Mouse (Mus musculus): ENCODE data around the gene 2200002D01Rik. TPM values are rescaled to one million over a fixed set of nuclear protein-coding genes. Genes with fewer than 3 reads are reported as not detected.

The 2200002D01Rik gene
- total and polyA plus RNA-seq, 2 experiments from 2014 or later: 0.42 to 14.0 TPM

DNA sequence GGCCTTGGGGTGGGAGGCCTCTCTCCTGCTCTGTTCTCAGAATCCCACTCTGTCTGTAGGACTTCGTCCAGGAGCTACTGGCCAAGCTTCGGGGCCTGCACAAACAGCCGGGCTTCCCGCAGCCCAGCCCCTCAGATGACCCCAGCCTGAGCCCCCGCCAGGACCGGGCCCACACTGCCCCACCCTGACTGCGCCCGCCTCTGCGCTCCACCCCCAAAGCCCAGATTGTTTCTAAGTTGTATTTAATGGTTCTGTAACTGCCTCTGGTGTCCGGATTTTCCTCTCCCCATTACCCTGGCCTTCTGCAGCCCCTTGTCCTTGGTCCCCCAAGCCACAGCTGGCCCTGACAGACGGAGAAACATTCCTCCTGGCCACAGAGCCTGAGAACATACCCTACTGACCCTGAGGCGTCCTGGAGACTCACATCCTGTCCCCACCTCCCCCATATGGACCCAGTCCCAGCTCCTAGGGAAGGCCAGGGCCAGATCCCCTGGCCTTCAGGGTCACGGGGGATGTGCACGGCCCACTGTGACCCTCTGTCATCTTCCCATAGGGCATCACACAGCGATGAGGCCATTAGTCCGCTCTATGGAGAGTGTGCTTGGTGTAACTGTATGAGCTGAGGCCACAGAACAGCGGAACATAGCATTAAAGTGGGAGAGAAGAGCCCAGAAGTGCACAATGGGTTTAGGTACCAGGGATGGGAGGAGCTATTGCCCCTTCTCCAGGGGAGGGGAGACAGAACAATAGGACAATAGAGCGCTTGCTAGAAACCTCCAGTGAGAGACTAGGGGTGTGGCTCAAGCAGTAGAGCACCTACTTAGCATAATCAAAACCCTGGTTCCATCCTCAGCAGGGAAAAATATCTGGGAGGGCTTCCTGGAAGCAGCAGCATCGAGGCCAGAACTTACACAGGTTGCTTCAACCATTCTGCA is 45.1 kb upstream of the 2200002D01Rik start:
- peak overlapping the region; percentile 64 for H3K27ac ChIP-seq (ENCODE audit: low read depth)
- no peak overlapping the region for H3K4me2 ChIP-seq (ENCODE audit: low read depth, low read length)
- peak; percentile 39 for ATAC-seq (ENCODE audit: insufficient read depth, low read depth)
- H3K36me3 ChIP-seq (replicated peaks; ENCODE audit: control insufficient read depth, insufficient read depth, low read length): no peaks in the 10 kb centered on the region
- H3K4me1 ChIP-seq (ENCODE audit: control insufficient read depth, insufficient read depth): peaks cover 15% of the 10 kb centered on the region; the same call in 1 of the 2 replicates
- H3K9me3 ChIP-seq (replicated peaks; ENCODE audit: control insufficient read depth, low read length): no peaks in the 10 kb centered on the region
- 52% methylated on average over 19 of the region's 19 CpGs for WGBS
- TF ChIP-seq CTCF (IDR thresholded peaks at IDR 0.05; ENCODE audit: low read depth) (no peak), EP300 (IDR thresholded peaks at IDR 0.05; ENCODE audit: low read depth) (0 out of 2 replicates have a peak, but pooled peaks have one; percentile 36)
- H3K4me3 ChIP-seq (ENCODE audit: low read depth, low read length): no peak overlapping the region
- no peak overlapping the region for H3K9ac ChIP-seq (replicated peaks; ENCODE audit: low read depth, low read length)
- DNase-seq (ENCODE audit: low spot score): peak; percentile 28
- peaks cover 9% of the 10 kb centered on the region; the same call in 1 of the 2 replicates for H3K27me3 ChIP-seq (ENCODE audit: control insufficient read depth, insufficient read depth, low read length)

DNA sequence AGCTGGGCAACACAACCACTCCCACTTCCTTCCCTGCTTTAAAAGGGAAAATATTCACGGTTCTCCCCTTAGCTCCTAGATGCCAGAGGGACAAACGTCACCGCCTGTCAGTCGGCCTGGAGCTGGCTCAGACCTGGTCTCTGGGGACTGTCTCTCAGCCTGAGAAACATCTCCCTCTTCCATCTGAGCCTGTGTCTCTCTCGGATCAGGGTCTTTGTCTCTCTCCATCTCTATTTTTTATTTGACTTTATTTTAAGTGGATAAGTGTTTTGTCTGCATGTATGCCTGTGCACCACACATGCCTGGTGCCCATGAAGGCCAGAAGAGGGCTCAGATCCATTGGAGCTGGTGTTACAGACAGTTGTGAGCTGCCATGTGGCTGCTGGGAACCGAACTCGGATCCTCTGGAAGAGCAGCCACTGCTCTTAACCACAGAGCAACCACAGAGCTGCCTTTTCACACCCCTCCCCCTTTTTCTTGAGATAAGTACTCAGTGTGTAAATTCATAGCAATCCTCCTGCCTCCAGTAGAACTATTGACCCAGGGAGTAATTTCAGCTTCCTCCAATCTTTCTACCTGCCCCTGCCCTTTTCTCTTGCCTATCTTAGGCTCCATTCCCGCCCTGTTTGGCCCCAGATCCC is 44.3 kb upstream of the 2200002D01Rik start:
- ATAC-seq (ENCODE audit: insufficient read depth, low read depth) (peak; percentile 4; the same call in 1 of the 2 replicates), DNase-seq (ENCODE audit: low spot score) (peak; percentile 41)
- Histone ChIP-seq H3K4me3 (ENCODE audit: low read depth, low read length) (no peak overlapping the region), H3K27me3 (ENCODE audit: control insufficient read depth, insufficient read depth, low read length) (0 out of 2 replicates have a peak, but pooled peaks cover 1% of the 10 kb centered on the region), H3K36me3 (replicated peaks; ENCODE audit: control insufficient read depth, insufficient read depth, low read length) (no peaks in the 10 kb centered on the region), H3K4me1 (ENCODE audit: control insufficient read depth, insufficient read depth) (peaks cover 15% of the 10 kb centered on the region; the same call in 1 of the 2 replicates), H3K4me2 (ENCODE audit: low read depth, low read length) (peak overlapping the region; percentile 22; the same call in 1 of the 2 replicates), H3K27ac (ENCODE audit: low read depth) (peak overlapping the region; percentile 64), H3K9ac (replicated peaks; ENCODE audit: low read depth, low read length) (no peak overlapping the region), H3K9me3 (replicated peaks; ENCODE audit: control insufficient read depth, low read length) (no peaks in the 10 kb centered on the region)
- 28% methylated on average over 8 of the region's 8 CpGs for WGBS
- TF ChIP-seq CTCF (IDR thresholded peaks at IDR 0.05; ENCODE audit: low read depth): no peak
- TF ChIP-seq EP300 (IDR thresholded peaks at IDR 0.05; ENCODE audit: low read depth): no peak

DNA sequence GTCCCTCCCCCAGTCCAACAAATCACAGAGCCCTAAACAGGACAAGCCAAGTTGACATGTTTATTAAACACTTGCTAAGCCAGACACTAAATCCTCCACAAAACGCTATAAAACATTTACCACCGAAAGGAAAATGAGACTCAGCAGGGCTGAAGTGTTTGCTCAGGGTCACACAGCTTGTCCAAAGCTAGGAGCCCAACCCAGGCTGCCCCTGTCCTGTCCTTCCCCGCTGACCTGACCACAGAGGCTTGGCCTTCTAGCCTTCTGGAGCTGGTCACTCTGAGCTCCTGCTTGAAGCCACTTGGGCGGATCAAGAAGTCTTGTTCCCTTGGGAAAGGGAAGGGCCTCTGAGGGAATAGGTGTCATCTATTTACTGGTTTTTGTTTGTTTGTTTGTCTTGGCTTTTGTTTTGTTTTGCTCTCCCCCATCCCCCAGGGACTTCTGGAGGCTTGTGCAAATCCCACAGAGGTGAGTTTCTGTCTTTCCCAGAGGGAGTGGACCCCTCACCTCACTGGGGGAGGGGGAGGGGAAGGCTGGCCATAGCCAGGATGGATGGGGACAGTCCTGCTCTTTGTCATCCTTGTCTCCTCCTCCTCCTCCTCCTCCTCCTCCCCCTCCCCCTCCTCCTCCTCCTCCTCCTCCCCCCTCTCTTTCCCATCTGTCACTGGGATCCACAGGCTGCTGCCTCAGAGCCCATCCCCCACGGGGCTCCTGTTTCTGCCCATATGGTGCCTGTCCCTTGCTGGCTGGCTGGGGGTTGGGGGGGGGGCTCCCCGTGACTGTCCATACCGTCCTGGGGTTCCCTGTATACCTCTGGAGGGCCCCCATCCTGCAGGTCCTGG is 43.6 kb upstream of the 2200002D01Rik start:
- H3K4me1 ChIP-seq (ENCODE audit: control insufficient read depth, insufficient read depth): peaks cover 15% of the 10 kb centered on the region; the same call in 1 of the 2 replicates
- peak overlapping the region; percentile 68; the same call in 1 of the 2 replicates for H3K4me2 ChIP-seq (ENCODE audit: low read depth, low read length)
- TF ChIP-seq EP300 (IDR thresholded peaks at IDR 0.05; ENCODE audit: low read depth): no peak
- no peak for TF ChIP-seq CTCF (IDR thresholded peaks at IDR 0.05; ENCODE audit: low read depth)
- H3K4me3 ChIP-seq (ENCODE audit: low read depth, low read length): no peak overlapping the region
- H3K27me3 ChIP-seq (ENCODE audit: control insufficient read depth, insufficient read depth, low read length): no peaks in the 10 kb centered on the region
- DNase-seq (ENCODE audit: low spot score) (no peak), ATAC-seq (ENCODE audit: insufficient read depth, low read depth) (0 out of 2 replicates have a peak, but pooled peaks have one; percentile 4)
- no peaks in the 10 kb centered on the region for H3K9me3 ChIP-seq (replicated peaks; ENCODE audit: control insufficient read depth, low read length)
- 46% methylated on average over 6 of the region's 7 CpGs for WGBS
- H3K36me3 ChIP-seq (replicated peaks; ENCODE audit: control insufficient read depth, insufficient read depth, low read length): no peaks in the 10 kb centered on the region
- H3K9ac ChIP-seq (replicated peaks; ENCODE audit: low read depth, low read length): no peak overlapping the region
- peak overlapping the region; percentile 64 for H3K27ac ChIP-seq (ENCODE audit: low read depth)

DNA sequence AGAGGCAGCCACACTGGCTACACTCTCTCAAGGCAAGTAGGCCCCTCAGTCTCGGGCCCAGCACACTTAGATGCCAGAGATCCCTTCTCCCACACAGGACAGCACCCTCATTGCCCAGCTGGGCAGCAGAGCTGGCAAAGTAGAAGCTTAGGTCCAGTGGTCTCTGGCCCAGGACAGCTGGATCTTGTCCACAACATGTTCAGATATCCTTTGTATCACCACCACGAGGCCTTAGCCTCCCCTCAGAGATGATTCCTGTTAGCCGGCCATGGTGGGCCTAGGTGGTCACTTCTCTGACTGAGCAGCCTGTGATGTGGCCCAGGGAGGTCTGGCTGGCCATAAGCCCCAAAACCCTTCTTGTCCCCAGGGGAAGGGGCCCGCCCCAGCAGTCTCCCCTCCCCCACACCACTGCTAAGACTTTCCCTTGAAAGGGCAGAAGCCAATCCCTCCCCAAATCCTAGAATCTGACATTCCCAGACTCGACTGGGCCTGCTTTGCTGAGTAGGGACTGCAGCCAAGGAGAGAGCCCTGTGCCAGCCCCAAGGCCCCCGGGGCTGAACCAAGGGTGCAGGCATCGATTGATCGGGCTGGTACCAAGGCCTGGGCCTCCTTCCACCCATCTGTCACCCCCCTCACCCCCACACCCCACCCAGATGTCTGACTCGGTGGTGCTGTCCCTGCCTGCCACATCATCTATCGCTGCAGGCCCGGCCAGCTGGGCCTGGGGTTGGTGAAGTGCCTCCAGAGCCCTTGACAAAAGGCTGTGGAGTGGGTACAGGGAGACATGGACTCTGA is 42.6 kb upstream of the 2200002D01Rik start:
- Histone ChIP-seq H3K27ac (ENCODE audit: low read depth) (peak overlapping the region; percentile 62), H3K9ac (replicated peaks; ENCODE audit: low read depth, low read length) (no peak overlapping the region), H3K9me3 (replicated peaks; ENCODE audit: control insufficient read depth, low read length) (no peaks in the 10 kb centered on the region), H3K4me2 (ENCODE audit: low read depth, low read length) (peak overlapping the region; percentile 68), H3K27me3 (ENCODE audit: control insufficient read depth, insufficient read depth, low read length) (no peaks in the 10 kb centered on the region), H3K36me3 (replicated peaks; ENCODE audit: control insufficient read depth, insufficient read depth, low read length) (no peaks in the 10 kb centered on the region), H3K4me1 (ENCODE audit: control insufficient read depth, insufficient read depth) (peaks cover 15% of the 10 kb centered on the region; the same call in 1 of the 2 replicates), H3K4me3 (ENCODE audit: low read depth, low read length) (no peak overlapping the region)
- DNase-seq (ENCODE audit: low spot score) (no peak), ATAC-seq (ENCODE audit: insufficient read depth, low read depth) (no peak)
- WGBS: 71% methylated on average over 11 of the region's 11 CpGs
- TF ChIP-seq EP300 (IDR thresholded peaks at IDR 0.05; ENCODE audit: low read depth) (no peak), CTCF (IDR thresholded peaks at IDR 0.05; ENCODE audit: low read depth) (no peak)
